Mouse (Mus musculus) erythroblast, embryonic 14.5 days (primary cell): ENCODE data around the gene App.

ENCODE experiments used
- GATA1 ChIP-seq: IDR thresholded peaks from 2 replicates; pipeline ENCODE4 v1.6.1; 2012; ENCODE audit warnings: low read length, inconsistent platforms, mixed read lengths
- TAL1 ChIP-seq: IDR thresholded peaks from 3 replicates; pipeline ENCODE4 v1.6.1; 2012; ENCODE audit warnings: low read length, inconsistent platforms, mixed read lengths

DNA sequence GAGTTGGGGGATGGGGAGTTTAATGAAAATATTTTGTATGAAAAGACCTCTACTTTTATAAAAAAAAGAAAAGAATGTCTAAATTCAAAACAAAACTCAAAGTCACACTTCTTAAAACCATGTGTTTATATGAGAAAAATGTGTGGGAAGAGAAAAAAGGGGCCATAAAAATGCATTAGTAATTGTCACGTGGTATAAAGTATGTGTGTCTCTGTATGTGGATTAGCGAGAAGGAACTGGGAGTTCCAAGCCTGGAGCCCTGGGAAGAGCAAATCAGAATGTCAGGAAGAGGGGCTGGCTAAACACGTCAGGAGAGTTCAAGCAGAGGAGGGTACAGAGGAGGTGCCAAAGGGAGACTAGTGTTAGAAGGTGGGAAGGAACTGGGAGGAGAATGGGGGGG is 7.9 kb upstream of the App start:
- no peak for TF ChIP-seq GATA1
- TF ChIP-seq TAL1 = no peak
